Mouse (Mus musculus) myocyte (in vitro differentiated cells): ENCODE data around the gene Esrrg.

Experiments
- E2F4 ChIP-seq: IDR thresholded peaks from one replicate; pipeline ENCODE4 v1.6.1; 2011; ENCODE audit warnings: mild to moderate bottlenecking, control low read depth, moderate library complexity; ENCODE audit not compliant: insufficient read depth
- MYOD1 ChIP-seq, 3 experiments: IDR thresholded peaks; one replicate each; pipeline ENCODE4 v1.6.1; 2011; ENCODE audit warnings: control low read depth in 2 of 3, low read depth in 2 of 3, mild to moderate bottlenecking in 2 of 3, moderate library complexity in 1 of 3; ENCODE audit not compliant: insufficient read length in 2 of 3, control insufficient read depth in 1 of 3
- POLR2A ChIP-seq: IDR thresholded peaks from one replicate; pipeline ENCODE4 v1.6.1; 2011; ENCODE audit warnings: low read depth, mild to moderate bottlenecking, control low read depth, moderate library complexity; ENCODE audit not compliant: insufficient read length
- POLR2AphosphoS2 ChIP-seq: IDR thresholded peaks from one replicate; pipeline ENCODE4 v1.6.1; 2011; ENCODE audit warnings: low read depth, control low read depth; ENCODE audit not compliant: insufficient read length
- SRF ChIP-seq: IDR thresholded peaks from one replicate; pipeline ENCODE4 v1.6.1; 2011; ENCODE audit warnings: low read depth; ENCODE audit not compliant: control insufficient read depth, insufficient read length
- USF1 ChIP-seq: IDR thresholded peaks from one replicate; pipeline ENCODE4 v1.6.1; 2011; ENCODE audit warnings: low read depth, mild to moderate bottlenecking, control low read depth, moderate library complexity

DNA sequence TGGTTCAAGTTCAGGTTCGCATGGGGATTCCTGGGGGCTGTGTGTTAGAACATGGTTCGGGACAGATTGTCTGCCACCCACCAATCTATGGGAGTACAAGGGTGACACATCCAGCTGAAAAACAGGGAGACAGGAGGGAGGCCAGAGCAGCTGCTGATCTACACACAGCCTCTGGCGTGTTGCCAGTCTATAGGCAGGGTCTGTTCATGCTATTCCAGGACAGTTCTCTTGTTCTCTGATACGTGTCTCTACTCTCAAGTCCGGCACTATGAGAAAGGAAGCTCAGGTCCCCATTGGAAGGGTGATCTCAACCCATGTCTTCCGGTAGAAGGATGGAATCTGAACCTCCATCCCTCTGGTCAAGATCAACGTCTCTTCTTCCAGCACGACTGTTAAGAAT, 21.8 kb downstream of the Esrrg start:
- TF ChIP-seq POLR2AphosphoS2 (no peak), E2F4 (no peak), POLR2A (no peak), SRF (no peak), MYOD1 (IDR thresholded peaks at IDR 0.05; ENCODE audit: control insufficient read depth in 1 of 3, insufficient read length in 2 of 3, low read depth in 2 of 3) (no peak), USF1 (no peak)
